Mouse (Mus musculus) 416B (cell line): ENCODE data around the gene Olfr839-ps1.

ENCODE experiments used
- DNase-seq: peaks from one replicate; pipeline ENCODE4 v3.0.0; 2011; ENCODE audit warnings: low read depth

The Olfr839-ps1 gene

GRCm38 (mm10) chr9:19177212-19177611 is at the start of gene Olfr839-ps1:
Olfr839-ps1 (minus strand) TSS chr9:19177312.
- DNase-seq = no peak

GRCm38 (mm10) chr9:19136017-19136416 is 41.1 kb downstream of the Olfr839-ps1 start, which contains the start of gene Olfr837:
Olfr837 (plus strand) TSS chr9:19136317.
- DNase-seq = no peak

GRCm38 (mm10) chr9:19120082-19120481 is 57.0 kb downstream of the Olfr839-ps1 start, which contains the start of gene Olfr836:
Olfr836 (plus strand) TSS chr9:19120382.
- no peak for DNase-seq
